Mouse (Mus musculus) ES-CJ7 (cell line): Measurements from ENCODE around the gene 1110032A03Rik.

Experiments used
- DNase-seq: peaks from one replicate; pipeline ENCODE4 v3.0.0; 2011; ENCODE audit warnings: low read depth, low spot score

The 1110032A03Rik gene

DNA sequence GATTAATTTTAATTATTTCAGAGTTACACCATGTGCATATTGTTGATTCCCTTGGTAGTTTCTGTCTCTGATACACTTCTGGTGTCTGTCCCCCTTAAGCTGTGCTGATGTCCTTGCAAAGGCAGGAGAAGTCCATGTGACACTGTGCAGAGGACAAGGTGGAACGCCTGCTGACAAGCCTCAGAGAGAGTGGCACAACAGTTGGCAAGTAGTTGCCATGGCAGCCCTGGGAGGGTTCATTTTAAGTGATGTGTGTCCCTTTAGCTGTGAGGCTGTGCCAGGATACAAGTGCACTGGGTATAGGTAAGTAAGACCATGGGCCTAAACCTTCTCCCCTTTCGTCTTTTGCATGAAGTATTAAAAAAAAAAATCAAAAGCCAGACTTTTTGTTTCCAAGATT lies 5.3 kb downstream of the 1110032A03Rik start:
- no peak for DNase-seq

DNA sequence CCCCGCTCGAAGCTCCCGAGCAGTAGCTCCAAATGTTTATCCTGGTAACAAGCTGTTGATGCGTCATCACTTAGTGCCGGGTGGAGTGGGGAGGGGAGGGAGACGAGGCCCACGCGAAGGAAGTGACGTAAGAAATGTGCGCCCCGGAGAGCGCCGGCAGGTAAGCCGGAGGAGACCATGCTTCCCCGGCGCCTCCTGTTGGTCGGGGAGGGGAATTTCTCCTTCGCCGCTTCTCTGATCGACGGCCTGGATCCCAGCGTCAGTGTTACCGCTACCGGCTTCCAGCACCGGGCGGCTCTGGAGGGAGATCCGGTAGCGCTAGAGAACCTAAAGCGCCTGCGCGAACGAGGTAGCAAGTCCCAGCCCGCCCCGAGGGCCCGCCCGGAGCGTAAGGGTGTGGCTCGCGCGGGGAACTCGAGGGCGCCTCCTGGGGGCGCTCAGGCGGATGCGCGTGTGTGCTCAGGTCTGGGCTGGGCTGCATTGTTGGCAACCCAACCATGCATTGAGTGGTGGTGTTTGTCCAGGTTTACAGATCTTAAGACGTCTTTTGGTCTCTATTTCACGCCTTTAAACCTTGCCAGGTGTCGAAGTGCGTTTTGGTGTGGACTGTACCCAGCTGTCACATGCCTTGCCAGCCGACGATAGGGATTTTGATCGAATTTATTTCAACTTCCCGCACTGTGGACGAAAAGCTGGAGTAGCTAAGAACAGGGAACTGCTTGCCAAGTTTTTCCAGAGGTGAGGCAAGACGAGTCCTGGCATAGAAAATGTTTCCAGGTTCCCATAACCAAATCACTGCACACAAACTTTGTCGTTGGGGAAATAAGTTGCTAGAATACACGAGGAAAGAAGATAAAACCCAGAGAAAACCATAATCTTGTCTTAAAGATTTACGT lies 7.0 kb downstream of the 1110032A03Rik start, which contains the start of gene Fdxacb1:
Fdxacb1 (plus strand) TSS at position 130 of the 896 bp plus-strand sequence.
- peak; percentile 98 for DNase-seq

DNA sequence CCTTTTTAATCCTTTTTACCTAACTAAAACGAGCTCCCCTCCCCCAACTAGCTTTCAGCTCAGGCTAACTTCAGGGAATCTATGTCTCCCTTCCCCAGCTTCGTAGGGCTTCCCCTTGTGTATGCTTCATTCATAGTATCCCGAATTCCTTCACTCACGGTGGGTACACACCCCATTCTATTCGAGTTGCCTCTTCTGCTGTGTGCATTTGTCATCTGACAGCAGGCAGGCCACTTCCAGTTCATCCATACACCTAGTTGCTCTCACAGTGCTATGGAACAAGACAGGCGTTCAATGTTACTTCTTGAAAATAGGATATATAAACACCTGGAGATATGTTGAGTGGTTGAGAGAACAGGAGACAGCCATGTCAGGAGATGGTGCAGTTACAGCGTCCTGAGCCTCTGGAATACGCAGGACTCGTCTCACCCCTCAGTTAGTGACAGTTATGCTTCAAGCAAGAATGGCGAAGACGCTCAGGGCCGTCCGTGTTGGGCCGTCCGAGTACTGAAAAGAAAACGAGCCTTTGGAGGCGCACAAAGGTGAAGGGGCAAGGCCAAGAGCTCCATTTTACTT lies 7.7 kb downstream of the 1110032A03Rik start:
- DNase-seq: no peak

DNA sequence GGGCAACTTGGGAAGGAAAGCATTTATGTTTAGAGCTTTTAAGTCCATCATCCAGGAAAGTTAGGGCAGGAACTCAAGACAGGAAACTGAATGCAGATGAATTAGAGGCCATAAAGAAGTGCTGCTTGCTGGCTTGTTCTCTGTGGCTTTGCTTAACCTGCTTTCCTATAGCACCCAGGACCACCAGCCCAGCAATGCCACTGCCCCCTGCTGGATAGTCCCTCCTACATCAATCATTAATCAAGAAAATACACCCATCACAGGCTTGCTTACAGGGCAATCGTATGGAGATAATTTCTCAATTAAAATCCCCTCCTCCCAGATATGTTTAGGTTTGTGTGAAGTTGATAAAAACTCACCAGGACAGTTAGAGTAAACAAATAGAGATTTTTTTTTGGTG lies 12.0 kb downstream of the 1110032A03Rik start:
- no peak for DNase-seq

DNA sequence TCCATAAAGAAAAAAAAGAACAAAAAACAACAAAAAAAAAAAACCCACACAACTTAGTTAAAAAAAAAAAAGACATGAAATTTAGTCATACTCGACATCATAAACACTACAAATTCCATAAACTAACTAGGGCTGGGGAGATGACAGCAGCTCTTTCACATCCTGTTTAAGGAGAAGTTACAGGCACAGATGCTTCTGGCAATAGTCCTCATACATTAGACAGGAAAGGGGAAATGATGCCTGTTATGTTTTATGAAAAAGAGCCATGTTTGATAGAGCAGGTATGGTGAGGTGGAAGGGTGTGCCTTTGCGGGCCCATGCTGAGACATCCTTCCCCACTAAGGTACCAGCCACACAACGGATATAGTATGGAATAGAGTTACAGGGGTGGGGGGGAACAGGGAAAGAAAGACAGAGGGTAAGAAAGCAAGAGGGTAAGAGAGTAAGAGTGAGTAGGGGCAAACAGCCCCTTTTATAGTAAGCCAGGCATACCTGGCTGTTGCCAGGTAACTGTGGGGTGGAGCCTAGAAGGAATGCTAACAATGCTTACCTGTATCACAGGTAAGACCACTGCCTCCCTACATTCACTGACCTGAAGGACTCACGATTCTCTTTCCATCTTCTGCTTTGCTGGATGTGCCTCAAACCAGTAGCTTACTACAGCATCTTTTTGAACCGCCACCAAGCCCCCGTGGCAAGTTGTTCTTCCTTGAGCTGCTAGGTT lies 13.6 kb downstream of the 1110032A03Rik start:
- DNase-seq: no peak

DNA sequence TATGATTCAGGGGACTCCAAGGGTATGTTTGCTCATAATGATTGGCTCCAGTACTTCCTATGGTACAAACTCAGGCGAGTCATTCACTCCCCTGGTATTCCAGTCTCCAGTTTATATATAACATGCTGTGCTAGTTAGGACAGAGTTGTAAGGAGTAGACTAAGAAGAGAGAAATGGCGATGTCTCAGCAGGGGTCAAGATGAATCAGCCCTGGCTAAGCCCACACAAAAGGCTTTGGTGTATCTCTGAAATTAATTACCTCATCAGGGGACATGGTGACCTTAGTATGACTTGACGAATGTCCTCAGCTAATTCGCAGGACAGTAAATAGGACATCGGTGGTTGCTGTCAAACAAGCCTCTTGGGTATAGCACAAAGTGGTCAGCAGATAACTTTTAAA lies 18.6 kb downstream of the 1110032A03Rik start:
- DNase-seq: no peak

DNA sequence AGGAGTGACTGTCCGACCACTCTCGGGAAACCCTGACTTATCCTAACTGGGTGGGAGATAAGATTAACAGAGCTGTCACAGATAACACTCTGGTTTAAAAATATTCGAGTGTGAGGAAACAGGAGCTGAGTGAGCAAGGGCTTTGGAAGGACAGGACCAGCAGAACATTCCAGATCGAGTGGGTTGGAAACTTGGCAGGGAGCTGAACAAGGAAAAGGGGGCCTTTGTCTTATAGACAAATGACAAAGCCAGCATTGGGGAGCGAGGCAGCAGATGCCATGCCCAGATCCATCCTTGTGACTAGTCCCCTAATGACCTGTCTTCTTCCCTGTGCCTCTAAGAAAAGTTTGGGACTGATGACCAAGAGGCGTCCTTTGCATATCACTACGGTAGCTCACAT lies 21.4 kb downstream of the 1110032A03Rik start:
- no peak for DNase-seq

DNA sequence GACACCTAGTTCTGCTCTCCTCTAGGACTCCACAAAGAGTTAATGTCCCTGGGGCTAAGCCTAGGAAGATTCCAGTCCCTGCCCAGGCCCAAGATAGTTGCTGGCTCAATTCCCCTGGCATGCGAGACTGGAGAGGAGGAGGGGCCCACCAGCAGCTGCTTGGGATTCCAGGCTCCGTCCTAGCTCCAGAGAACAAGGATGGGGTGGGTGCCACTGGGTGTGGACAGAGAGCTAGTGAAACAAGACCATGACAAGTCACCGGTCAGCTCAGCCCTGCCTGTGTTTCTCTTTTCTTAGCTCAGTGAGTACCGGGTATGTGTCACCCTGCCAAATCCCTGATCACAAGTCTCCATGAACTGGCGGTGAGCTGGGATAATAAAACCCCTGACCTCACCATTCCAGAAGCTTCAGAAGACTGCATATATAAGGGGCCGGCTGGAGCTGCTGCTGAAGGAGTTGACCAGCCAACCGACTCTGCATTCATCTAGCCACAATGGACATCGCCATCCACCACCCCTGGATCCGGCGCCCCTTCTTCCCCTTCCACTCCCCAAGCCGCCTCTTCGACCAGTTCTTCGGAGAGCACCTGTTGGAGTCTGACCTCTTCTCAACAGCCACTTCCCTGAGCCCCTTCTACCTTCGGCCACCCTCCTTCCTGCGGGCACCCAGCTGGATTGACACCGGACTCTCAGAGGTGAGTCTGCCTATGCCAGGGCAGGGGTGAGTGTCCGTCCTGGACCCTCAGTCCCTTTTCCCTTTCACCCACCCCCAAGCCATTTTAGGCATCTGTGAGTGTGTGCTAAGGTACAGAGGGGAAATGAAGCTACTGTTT lies 22.3 kb downstream of the 1110032A03Rik start:
- DNase-seq: no peak

DNA sequence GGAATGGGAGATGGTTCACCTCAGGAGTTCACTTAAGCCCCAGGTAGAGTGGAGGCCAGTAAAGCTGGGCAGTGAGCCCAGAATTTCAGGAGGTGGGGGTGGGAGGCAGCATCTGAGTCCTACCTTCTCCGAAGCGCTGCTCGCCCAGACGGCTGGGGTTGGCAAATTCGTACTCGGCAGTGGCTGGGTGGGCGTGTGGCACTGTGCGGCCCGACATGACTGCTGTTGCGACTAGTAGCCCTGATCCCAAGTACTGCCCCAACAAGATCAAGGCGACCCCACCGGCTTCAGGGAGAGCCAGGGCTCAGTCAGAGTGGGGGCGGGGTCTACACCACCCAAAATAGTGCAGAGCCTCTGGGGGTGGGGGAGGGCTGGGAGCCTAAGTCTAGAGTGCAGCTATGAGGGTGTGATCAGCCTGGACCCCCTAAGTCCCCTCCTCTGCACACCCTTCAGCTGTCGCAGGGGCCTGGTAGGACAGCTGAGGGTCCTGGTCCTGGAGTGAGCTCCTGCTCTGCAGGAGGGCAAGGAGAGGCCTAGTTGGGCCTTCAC lies 23.2 kb downstream of the 1110032A03Rik start, which contains the start of gene Hspb2:
Hspb2 (minus strand) TSS at position 301 of the 549 bp plus-strand sequence.
- DNase-seq: no peak

DNA sequence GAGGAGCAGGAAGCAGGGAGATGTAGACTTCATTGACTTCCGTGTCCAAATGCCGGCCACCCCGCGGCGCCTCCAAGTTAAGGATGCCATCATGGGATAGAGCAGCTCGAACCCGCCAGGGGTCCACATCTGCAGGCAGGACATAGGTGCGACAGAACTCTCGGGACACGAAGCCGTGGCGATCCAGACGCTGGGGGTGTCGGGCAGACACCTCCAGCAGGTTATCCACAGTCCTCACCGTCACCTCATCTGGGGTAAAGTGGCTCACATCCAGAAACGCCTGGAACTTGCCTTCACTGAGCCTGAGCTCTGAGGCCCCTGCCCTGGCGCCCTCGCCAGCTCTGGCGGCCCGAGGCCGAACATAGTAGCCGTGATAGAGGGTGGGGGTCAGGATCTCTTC lies 24.0 kb downstream of the 1110032A03Rik start, which contains the start of gene Cryab:
Cryab (plus strand) TSS at position 3 of the 400 bp plus-strand sequence.
- DNase-seq: no peak

DNA sequence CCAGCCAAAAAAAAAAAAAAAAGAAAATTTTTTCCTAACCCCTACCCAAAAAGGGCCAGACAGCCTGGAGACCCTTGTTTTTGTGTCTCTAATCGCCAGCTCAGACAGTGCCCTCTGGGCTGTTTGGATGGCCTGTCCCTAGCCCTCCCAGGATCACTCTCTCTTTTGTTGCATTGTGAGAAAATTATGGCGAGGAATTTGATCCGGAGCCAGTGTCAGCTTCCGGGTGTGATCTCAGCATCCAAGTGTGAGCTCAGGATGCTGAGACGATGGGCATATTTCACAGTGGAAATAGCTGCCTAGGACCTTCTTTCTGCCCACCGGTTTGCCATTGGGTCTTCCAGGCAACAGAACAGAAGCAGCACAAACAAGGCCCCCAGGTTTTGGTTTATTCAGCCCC lies 24.6 kb downstream of the 1110032A03Rik start:
- no peak for DNase-seq

DNA sequence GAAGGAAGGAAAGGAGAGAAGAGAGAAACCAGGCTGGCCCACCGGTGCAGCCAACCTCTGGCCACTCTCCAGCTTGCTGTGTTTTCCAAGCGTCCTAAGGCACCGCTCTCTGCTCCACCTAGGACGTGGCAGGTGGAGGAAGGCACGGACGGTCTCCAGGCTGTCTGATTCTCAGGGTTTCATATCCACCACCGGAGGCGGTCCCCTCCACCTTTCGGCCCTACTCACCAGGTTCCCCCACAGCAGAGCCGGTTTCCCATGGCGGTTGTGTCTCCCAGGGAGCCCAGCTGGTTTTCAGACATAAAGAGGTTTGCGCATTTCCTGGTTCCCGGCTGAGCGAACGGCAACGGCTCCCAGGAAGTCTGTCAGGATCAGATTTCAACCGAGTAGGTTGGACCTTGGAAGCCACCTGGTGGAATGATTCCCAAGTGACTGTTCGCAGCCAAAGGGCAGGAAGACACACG lies 29.1 kb downstream of the 1110032A03Rik start, which contains the start of gene 2310030G06Rik:
2310030G06Rik (minus strand) TSS at position 323 of the 464 bp plus-strand sequence.
- DNase-seq: peak; percentile 79

DNA sequence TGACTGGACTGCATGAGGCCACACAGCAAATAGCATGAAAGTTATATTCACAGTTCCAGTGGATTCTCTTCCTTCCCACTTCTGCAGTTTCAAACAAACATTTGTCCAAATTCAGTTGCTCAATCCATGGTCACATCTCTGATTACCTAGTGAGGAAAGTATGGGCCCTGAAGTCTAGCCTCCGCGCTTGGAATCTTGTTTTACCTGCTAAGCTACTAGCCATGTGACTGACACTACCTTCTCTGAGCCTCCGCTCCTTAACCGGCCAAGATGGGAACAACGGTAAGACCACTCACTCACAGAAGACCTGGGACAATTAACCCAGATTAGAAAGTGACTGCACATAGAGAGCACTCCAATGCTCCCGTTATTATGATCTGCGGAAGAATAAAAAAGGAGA lies 29.5 kb downstream of the 1110032A03Rik start:
- DNase-seq: no peak

DNA sequence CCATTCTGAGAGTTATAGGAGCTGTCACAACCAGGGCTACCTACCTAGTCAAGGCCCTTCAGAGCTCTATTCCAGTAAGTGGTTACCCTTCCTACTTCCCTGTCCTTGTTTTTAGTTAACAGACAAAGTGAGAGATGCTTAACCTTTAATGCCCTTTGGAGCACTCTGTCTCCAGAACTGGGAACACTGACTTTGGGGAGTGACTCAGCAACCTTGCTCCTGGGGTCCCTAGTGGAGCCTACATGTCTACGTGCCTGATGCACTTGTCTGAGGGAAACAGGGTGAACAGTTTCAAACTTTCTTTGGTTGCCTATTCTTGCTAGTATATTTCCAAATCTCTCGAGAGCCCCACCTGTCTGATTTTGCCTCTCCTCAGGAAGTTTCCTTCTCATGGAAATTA lies 32.6 kb downstream of the 1110032A03Rik start:
- peak; percentile 37 for DNase-seq

DNA sequence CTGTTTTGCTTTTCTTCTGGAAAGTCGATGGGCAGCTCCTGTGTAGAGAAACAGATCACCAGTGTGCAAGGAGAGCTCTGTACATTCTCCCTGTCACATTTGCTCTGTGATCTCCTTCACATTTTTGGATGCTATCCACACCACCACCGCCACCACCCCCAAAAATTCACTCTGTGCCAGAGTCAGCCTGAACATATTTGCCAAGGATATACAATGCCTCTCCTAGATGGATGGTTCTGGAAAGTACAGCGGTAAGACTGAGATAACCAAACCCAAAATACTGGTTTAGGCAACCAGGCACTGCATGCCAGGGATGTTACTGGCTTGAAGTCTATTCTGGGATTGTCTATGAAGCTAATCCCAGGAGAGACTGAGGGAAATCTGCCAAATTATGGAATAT lies 33.1 kb downstream of the 1110032A03Rik start:
- no peak for DNase-seq

DNA sequence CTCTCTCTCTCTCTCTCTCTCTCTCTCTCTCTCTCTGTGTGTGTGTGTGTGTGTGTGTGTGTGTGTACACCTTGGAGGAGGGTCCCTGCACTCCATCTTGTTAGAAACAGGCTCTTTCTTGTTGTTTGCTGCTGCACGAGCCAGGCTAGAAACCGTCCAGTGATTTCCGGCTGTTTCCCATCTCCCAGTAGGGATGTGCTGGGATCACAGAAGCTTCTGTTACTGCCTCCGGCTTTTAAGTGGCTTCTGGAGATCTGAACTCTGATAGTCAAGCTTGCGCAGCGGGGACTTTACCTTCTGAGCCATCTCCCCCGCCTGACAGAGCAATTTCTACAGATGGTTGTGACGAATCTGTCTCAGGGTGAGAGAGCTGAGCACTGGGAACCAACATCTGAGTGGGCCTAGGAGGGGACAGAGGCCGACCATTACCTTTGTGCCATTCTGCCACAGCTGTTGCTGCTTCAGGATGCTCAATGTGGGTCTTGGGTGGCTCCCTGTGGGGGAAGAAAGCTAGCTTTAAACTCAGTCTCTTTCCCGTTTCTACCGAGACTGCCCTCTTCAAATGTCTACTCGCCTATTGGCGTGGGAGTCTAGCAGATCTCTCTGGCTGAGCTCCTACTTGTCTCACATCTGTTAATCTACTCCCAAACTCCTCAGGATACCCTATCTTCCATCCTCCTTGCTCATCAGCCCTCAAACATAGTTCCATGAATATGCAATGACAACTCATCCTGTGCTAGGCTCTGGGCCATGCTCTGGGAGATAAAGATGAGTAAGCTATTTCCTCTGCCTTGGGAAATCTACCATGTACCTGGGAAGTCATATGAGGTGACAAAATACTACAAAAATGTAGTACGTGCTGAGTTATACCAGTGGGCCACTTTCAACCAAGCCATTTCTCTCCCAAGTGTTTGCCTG lies 34.2 kb downstream of the 1110032A03Rik start:
- peak; percentile 54 for DNase-seq

DNA sequence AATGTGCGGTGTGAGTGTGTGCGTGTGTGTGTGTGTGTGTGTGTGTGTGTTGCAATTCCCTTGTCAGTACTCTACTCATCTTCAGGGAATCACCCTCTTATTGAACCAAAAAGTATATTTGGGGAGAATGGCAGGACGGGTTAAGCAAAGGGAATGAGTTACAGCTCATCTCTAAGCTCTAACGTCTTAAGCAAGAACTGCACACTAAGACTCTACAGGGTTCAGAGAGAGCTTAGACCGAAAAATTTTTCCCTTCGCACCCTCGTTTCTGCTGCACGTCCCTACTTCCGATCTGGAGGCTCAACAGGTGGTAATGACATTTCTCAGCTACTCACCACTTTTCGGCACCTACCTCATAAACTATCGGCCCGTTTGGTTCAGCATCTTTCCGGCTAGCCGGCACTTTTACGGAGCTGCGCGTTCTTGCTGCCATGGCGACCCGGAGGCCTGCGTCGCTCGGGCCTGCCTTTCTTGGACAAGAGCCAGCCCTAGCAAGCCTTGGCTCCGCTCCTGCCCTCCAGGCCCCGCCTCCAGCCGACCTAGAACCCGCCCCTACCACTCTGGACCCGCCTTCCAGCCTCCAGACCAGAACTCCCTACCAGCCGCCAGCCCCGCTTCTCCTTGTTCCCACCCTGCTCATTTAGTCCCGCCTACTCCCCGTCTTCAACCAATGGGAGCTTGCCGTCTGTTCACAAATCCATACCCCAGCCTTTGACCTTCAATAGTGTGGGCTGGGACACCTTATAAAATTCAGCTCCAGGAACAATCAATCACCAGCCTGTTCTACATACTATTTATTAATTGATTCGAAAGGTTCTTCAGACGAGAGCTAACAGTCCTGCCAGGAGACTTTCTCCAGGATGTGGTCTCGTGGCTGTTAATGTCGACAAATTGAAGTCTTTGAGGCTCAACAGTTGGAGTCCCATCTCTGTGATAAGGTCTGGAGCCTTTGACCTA lies 36.1 kb downstream of the 1110032A03Rik start, which contains the start of gene Dixdc1:
Dixdc1 (minus strand) TSS at position 604 of the 957 bp plus-strand sequence.
- DNase-seq: peak; percentile 96

DNA sequence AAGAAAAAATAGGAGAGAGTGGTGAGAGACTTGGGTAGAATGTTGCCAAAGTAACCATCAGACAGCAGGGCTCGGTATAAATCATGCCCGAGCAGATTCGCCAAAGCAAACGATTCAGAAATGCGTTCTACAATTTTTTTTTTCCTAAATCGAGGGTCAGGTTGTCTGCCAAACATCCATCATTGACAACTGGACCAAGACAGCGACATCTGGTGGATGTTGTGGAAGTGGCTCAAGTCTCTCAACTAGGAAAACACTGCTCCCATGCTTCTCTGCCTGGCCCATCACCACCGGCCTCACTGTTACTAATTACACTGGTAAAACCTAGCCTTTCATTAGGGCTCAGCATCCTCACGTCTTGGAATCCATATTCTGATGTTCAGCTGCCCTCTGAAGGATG lies 40.3 kb downstream of the 1110032A03Rik start:
- DNase-seq: peak; percentile 81
